Mouse (Mus musculus) forebrain, embryonic 16.5 days (tissue): ENCODE data around the gene Alox12. TPM values are rescaled to one million over a fixed set of nuclear protein-coding genes. Genes with fewer than 3 reads are reported as not detected.

Experiments used
- ATAC-seq: fragments of 200-750 bp; cut with Nextera tagmentation; 2 replicates; pipeline ENCODE4 v1.8.0; 2017; ENCODE audit warnings: mild to moderate bottlenecking, moderate library complexity
- H3K27ac ChIP-seq: fragments of 300-500 bp; sonication (generic); 2 replicates; pipeline ENCODE4 v1.5.1; 2014; ENCODE audit warnings: low read length, control low read depth
- H3K27me3 ChIP-seq: fragments of 300-500 bp; sonication (generic); replicated peaks from 2 replicates; pipeline ENCODE4 v1.6.1; 2014; ENCODE audit warnings: low read length; ENCODE audit not compliant: control insufficient read depth, insufficient read depth
- H3K36me3 ChIP-seq: fragments of 300-500 bp; sonication (generic); 2 replicates; pipeline ENCODE4 v1.6.1; 2014; ENCODE audit not compliant: control insufficient read depth, insufficient read depth
- H3K4me1 ChIP-seq: fragments of 300-500 bp; sonication (generic); replicated peaks from 2 replicates; pipeline ENCODE4 v1.6.1; 2014; ENCODE audit warnings: low read length; ENCODE audit not compliant: control insufficient read depth, insufficient read depth
- H3K4me2 ChIP-seq: fragments of 300-500 bp; sonication (generic); 2 replicates; pipeline ENCODE4 v1.6.1; 2014; ENCODE audit warnings: mild to moderate bottlenecking, low read length, control low read depth
- H3K4me3 ChIP-seq: fragments of 300-500 bp; sonication (generic); replicated peaks from 2 replicates; pipeline ENCODE4 v1.5.1; 2014; ENCODE audit warnings: mild to moderate bottlenecking, low read length, control low read depth
- H3K9ac ChIP-seq: fragments of 300-500 bp; sonication (generic); replicated peaks from 2 replicates; pipeline ENCODE4 v1.6.1; 2014; ENCODE audit warnings: low read depth, low read length, control low read depth
- H3K9me3 ChIP-seq: fragments of 300-500 bp; sonication (generic); 2 replicates; pipeline ENCODE4 v1.6.1; 2016; ENCODE audit warnings: low read length; ENCODE audit not compliant: control insufficient read depth
- WGBS: fragments of 180-500 bp; shearing (Covaris S2); extraction: QIAGEN DNeasy Blood & Tissue Kit; methylation state at CpG from one replicate; pipeline ENCODE4 v1.1.7; 2014; 5-methylcytosine and 5-hydroxymethylcytosine counted together
- polyA plus RNA-seq: library from polyadenylated mRNA; unstranded; fragments of >200 nt; fragmentation: Nextera tagmentation; extraction: Ambion mirVana; gene quantifications from 2 replicates; pipeline ENCODE4 v1.2.1, GENCODE M21; 2015

Alox12 gene
- polyA plus RNA-seq, result 0.42 and 0.82 TPM in 2 replicates

DNA sequence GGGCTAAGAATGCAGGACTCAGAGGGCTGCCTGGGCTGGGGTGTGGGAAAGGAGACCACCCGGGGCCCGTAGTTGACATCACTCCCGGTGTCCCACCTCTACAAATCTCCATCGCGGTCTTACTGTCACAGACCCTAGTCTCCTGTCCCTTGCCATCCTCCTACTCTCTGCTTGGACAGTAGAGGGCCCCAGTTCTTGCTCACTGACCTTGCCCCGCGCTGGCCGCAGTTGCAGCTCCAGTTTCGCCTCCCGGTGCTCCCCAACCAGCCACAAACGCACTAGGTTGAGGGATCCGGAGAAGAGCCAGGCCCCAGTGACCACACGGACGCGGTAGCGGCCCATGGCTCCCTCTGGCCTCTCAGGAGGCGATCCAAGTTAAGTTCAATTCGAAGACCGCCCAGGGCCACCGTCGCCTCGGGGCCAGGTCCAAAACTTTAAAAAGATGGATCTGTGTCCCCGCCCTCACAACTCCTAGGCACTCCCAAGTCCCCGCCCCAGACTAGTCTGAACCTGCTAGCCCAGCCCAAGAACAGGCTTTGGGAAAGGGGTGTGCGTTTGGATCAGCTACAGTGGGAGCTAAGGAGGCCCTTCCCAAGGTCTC, at the start of gene Alox12:
Alox12 (minus strand) TSS at position 423 of the 601 bp plus-strand sequence.
- Histone ChIP-seq H3K4me1 (peaks cover 4% of the 10 kb centered on the region; the same call in 1 of the 2 replicates), H3K4me2 (peak within 1 kb of the TSS; percentile 17; the same call in 1 of the 2 replicates), H3K9me3 (no peaks in the 10 kb centered on the region), H3K27ac (no peak within 1 kb of the TSS), H3K27me3 (peaks cover 34% of the 10 kb centered on the region), H3K36me3 (no peaks in the 10 kb centered on the region), H3K9ac (no peak within 1 kb of the TSS), H3K4me3 (no peak within 1 kb of the TSS; the same call in 1 of the 2 replicates)
- under 1% methylated on average over 25 of the region's 25 CpGs for WGBS
- no peak for ATAC-seq

GRCm38 (mm10) chr11:70302293-70302692, 47.1 kb upstream of the Alox12 start:
- H3K9ac ChIP-seq, result no peak overlapping the region
- H3K4me2 ChIP-seq, result no peak overlapping the region
- WGBS, result 89% methylated on average over 4 of the region's 4 CpGs
- no peaks in the 10 kb centered on the region for H3K27me3 ChIP-seq
- no peaks in the 10 kb centered on the region for H3K9me3 ChIP-seq
- H3K27ac ChIP-seq, result no peak overlapping the region
- H3K4me1 ChIP-seq, result no peaks in the 10 kb centered on the region
- ATAC-seq, result no peak
- H3K4me3 ChIP-seq, result no peak overlapping the region
- H3K36me3 ChIP-seq, result no peaks in the 10 kb centered on the region

DNA sequence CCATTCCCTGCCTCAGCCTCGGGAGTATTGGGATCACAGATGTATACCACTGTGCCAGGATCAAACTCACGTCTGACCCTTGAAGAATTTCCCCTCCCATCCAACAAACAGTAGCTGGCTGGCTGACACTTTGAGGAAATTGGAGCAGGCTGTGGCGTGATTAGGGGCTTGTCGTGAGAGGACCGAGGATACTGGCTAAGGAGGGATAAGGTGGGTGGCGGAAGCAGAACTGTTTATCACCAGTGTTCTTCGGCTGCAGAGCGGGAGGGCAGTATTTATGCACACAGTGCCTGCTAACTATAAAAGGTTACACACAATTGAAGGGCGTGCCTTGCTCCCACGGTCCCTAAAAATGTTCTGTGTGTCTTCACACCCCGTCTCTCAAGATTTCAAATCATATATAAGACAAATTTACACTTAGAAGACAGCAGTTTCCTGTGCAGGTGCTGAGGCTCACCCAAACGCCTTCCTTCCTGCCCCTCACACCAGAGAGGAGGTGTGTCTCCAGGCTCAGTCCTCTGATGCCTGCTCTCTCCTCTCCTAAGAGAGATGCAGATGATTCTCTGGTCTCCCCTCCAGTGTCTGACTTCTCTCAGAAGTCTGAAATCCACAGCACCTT, 42.8 kb upstream of the Alox12 start:
- Histone ChIP-seq H3K9me3 (no peaks in the 10 kb centered on the region), H3K4me1 (no peaks in the 10 kb centered on the region), H3K27ac (no peak overlapping the region), H3K9ac (no peak overlapping the region), H3K27me3 (no peaks in the 10 kb centered on the region), H3K4me2 (no peak overlapping the region), H3K4me3 (no peak overlapping the region), H3K36me3 (no peaks in the 10 kb centered on the region)
- ATAC-seq, result no peak
- 65% methylated on average over 12 of the region's 12 CpGs for whole genome bisulfite sequencing

DNA sequence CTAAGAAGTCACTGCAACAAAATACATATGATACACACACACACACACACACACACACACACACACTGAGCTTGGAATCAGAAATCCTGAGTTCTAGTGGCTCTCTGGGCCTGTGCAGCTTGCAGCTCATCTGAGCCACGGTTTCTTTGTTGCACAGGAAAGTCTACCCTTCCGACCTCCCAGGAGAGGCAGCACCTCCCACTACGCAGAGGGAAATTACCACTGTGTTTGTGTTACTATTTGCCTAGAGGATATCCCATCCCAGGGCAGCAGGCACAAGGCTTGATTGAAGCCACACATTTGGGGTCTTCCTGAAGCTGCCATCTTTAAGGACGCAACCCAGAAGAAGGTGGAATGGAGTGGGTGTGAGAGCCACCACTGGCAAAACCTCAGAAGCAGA, 42.3 kb upstream of the Alox12 start:
- Histone ChIP-seq H3K9me3 (no peaks in the 10 kb centered on the region), H3K4me3 (no peak overlapping the region), H3K9ac (no peak overlapping the region), H3K27ac (no peak overlapping the region), H3K27me3 (no peaks in the 10 kb centered on the region), H3K4me1 (no peaks in the 10 kb centered on the region), H3K4me2 (no peak overlapping the region), H3K36me3 (no peaks in the 10 kb centered on the region)
- 67% methylated on average over 4 of the region's 4 CpGs for WGBS
- no peak for ATAC-seq

- Histone ChIP-seq H3K9me3 (no peaks in the 10 kb centered on the region), H3K27me3 (no peaks in the 10 kb centered on the region), H3K4me2 (no peak overlapping the region), H3K4me3 (no peak overlapping the region), H3K27ac (peak overlapping the region; percentile 41; the same call in 1 of the 2 replicates), H3K9ac (no peak overlapping the region), H3K4me1 (no peaks in the 10 kb centered on the region), H3K36me3 (no peaks in the 10 kb centered on the region)
- ATAC-seq, result peak; percentile 63; the same call in 1 of the 2 replicates
- WGBS, result 74% methylated on average over 6 of the region's 6 CpGs
Measured at GRCm38 (mm10) chr11:70293881-70294280, 38.7 kb upstream of the Alox12 start.

DNA sequence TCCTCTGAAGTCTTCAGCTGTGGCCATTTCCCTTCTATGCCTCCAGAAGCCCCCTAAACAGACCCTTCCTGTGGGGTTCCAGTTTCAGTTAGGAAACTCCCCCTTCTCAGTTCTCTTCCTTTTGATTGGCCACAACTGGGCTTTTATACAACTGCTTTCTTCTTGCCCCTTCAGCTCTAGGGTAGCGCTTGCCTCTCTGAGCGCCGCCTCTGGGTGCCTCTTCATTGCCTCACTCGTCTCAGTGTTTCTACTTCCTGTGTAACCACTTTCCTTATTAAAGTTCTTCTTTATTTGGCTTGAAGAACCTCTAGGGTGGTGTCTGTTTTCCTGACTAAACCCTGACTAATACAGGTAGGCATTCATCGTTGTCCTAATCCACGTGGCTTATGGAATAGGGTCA, 36.1 kb upstream of the Alox12 start:
- Histone ChIP-seq H3K9ac (no peak overlapping the region), H3K9me3 (no peaks in the 10 kb centered on the region), H3K27ac (no peak overlapping the region), H3K4me3 (no peak overlapping the region), H3K4me1 (no peaks in the 10 kb centered on the region), H3K27me3 (no peaks in the 10 kb centered on the region), H3K36me3 (no peaks in the 10 kb centered on the region), H3K4me2 (no peak overlapping the region)
- WGBS, result 82% methylated on average over 6 of the region's 6 CpGs
- ATAC-seq, result no peak

DNA sequence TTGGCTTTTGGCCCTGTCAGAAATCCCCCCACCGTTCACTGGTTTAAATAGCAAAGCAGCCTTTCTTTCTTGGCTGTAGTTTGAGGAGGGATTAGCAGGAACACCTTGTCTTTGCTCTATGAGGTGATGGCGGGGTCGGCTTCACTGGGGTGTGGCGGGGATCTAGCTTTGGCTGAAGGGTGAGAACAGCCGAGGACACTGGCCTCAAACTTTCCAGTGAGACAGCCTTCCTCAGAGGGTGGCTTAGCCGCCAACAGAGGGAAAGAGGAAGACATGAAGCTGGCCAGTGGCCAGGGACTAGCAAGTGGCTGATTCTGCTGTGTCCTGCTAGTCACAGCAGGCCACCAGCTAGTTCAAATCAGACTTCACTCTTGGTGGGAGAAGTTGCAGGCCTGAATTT, 34.1 kb upstream of the Alox12 start:
- H3K9ac ChIP-seq, result no peak overlapping the region
- no peaks in the 10 kb centered on the region for H3K9me3 ChIP-seq
- H3K27ac ChIP-seq, result no peak overlapping the region
- no peaks in the 10 kb centered on the region for H3K27me3 ChIP-seq
- ATAC-seq, result no peak
- no peak overlapping the region for H3K4me3 ChIP-seq
- H3K4me2 ChIP-seq, result no peak overlapping the region
- no peaks in the 10 kb centered on the region for H3K36me3 ChIP-seq
- WGBS, result 28% methylated on average over 6 of the region's 6 CpGs
- H3K4me1 ChIP-seq, result no peaks in the 10 kb centered on the region

GRCm38 (mm10) chr11:70288102-70288501, 32.9 kb upstream of the Alox12 start:
- Histone ChIP-seq H3K4me2 (no peak overlapping the region), H3K36me3 (no peaks in the 10 kb centered on the region), H3K9ac (no peak overlapping the region), H3K9me3 (no peaks in the 10 kb centered on the region), H3K27ac (no peak overlapping the region), H3K27me3 (no peaks in the 10 kb centered on the region), H3K4me1 (no peaks in the 10 kb centered on the region), H3K4me3 (no peak overlapping the region)
- WGBS, result 88% methylated on average over 10 of the region's 10 CpGs
- ATAC-seq, result no peak

DNA sequence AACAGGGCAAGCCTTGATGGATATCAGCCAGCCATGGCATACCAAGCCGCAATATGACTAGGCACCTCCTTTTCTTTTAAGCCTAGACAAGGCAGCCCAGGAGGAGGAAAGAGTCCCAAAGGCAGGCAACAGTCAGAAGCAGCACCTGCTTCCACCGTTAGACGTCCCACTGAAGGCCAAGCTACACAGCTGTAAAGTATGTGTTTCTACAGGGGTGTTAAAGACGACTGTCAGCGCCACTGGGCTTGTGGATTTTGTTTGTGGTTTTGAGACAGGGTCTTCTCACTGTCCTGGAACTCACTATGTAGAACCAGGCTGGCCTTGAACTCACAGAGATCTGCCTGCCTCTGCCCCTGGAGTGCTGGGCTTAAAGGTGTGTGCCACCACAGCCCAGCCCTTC, 30.5 kb upstream of the Alox12 start:
- no peak for ATAC-seq
- no peaks in the 10 kb centered on the region for H3K27me3 ChIP-seq
- H3K9me3 ChIP-seq, result no peaks in the 10 kb centered on the region
- H3K9ac ChIP-seq, result no peak overlapping the region
- WGBS, result 88% methylated on average over 5 of the region's 5 CpGs
- H3K4me3 ChIP-seq, result no peak overlapping the region
- H3K36me3 ChIP-seq, result no peaks in the 10 kb centered on the region
- no peak overlapping the region for H3K4me2 ChIP-seq
- no peak overlapping the region for H3K27ac ChIP-seq
- H3K4me1 ChIP-seq, result no peaks in the 10 kb centered on the region
